Mouse (Mus musculus) left cerebral cortex, adult 2 months (tissue): ENCODE measurements at regions not wholly inside any gene's neighbourhood (a gene's known extent, or its start where the extent isn't known, plus 50 kb on each side); places are given as distances from the start of the nearest gene placed in this dataset.

Experiments
- DNase-seq, 2 experiments: peaks; one replicate each; pipeline ENCODE4 v3.0.0; 2021 to 2022; ENCODE audit warnings: low spot score in 2 of 2, mixed read lengths in 1 of 2; ENCODE audit errors: extremely low spot score in 1 of 2
- H3K27ac ChIP-seq: fragments of 200-600 bp; 2 replicates; pipeline ENCODE4 v1.8.1; 2022
- H3K4me3 ChIP-seq: fragments of 200-600 bp; 2 replicates; pipeline ENCODE4 v1.8.1; 2022
- CTCF ChIP-seq: fragments of 200-600 bp; IDR thresholded peaks from 2 replicates; pipeline ENCODE4 v1.8.1; 2022; ENCODE audit warnings: antibody characterized with exemption, mild to moderate bottlenecking, moderate library complexity
- intact Hi-C: fragments of 180-260 bp; cut with DNase I; formaldehyde crosslinking; loops from one replicate; pipeline ENCODE4 v1.15.1; 2025

DNA sequence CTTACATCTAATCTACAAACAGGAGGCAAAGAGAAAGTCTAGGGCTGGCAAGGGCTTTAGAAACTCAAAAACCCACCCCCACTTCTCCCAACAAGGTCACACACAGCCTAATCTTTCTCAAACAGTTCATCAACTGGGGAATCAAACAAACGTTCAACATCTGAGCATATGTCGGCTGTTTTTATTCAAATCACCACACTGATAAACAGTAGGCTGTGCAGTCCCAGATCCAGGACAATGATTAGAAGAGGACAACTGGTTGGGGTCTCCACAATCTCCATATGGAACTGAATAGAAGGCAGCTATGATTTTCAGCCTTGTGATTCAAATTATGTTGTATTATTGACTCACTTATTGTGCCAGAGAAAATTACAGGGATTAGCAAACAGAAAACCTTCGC is 193.1 kb upstream of the Clnk start:
- DNase-seq: no peak
- no peak for TF ChIP-seq CTCF
- H3K27ac ChIP-seq: no peak overlapping the region
- no peak overlapping the region for H3K4me3 ChIP-seq
- intact Hi-C loops: no loop called here

DNA sequence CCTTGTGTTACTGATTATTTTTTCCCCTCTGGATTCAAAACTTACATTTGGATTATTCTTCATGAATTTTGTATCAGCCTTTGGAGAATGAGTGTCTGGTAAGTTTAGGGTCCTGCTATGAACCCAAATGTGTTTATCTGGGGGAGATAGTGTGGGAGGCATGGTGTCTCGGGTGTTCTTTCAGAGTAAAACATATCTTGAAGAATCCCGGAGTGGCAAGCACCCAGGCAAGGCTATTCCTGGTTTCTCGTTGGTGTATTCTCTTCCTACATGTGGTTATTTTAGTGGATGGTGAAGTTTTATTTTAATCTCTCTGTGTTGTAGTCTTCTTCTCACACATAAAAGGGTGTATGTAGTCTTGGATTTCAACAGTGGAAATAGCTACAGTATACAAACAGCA is 186.4 kb upstream of the Clnk start:
- peak overlapping the region; percentile 64 for H3K27ac ChIP-seq
- no peak for TF ChIP-seq CTCF
- intact Hi-C loops: loop anchor here (2.0 to 5.0 kb wide), 3 partner anchors 154 to 582 kb away; no protein-coding TSS in a partner anchor
- peak; percentile 16 to 39 for DNase-seq
- H3K4me3 ChIP-seq: no peak overlapping the region

DNA sequence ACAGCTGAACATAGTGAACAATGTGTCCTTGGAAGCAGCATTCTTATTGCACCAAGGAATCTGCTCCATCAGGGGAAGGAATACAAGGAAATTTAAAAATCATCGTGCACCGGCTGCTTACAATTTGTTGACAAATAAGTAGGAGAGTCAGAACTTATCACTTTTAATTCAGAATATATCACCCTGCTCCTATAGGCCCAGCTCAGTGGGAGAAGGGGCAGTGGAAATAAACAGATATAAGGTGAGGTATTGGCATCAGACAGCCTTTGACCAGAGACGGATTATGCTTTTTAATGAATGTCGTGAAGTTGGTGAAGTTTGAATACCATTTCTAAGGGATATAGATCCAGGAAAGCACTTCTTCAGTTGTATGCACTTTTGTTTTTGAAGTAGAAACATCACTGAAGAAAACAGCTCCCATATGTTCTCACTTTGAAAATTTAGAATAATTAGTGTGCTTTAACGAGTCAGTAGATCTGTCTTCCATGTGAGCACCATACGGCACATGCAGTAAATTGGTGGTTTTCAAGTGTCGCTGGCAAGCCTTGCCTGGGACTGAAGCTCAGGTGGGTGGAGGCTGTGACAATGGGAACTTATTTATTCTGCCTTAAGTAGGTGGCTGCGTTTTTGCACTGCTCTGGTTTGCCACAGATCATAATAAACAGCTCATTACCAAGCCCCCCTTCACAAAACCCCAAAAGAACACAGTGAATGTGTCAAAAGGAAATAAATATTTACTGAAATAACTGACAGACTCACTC is 176.1 kb upstream of the Clnk start:
- no peak for TF ChIP-seq CTCF
- Histone ChIP-seq H3K4me3 (no peak overlapping the region), H3K27ac (no peak overlapping the region)
- intact Hi-C loops: loop anchor here (2.0 to 5.0 kb wide), 4 partner anchors 105 to 275 kb away; no protein-coding TSS in a partner anchor
- peak; percentile 38 to 45 for DNase-seq

DNA sequence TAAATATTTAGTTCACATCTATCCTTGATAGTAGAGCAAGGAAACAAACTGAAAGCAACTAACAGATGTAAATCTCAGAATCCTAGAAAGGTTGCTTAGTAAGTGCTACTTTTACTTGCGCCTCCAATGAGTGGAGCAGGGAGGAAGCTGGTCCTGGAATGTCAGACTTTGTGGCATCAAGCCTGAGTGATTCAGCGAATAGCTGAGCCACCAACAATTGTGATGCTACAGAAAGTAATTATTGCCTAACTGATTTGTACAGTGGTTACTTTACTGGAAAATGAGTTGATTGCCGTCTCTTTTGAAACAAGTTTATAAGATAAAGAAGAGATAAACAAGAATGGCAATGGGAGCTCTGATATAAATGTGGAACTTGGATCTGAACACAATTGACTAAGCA is 173.9 kb upstream of the Clnk start:
- Histone ChIP-seq H3K4me3 (no peak overlapping the region), H3K27ac (no peak overlapping the region)
- intact Hi-C loops: loop anchor here (5.0 kb wide), 3 partner anchors 103 to 277 kb away; no protein-coding TSS in a partner anchor
- no peak for TF ChIP-seq CTCF
- no peak for DNase-seq

DNA sequence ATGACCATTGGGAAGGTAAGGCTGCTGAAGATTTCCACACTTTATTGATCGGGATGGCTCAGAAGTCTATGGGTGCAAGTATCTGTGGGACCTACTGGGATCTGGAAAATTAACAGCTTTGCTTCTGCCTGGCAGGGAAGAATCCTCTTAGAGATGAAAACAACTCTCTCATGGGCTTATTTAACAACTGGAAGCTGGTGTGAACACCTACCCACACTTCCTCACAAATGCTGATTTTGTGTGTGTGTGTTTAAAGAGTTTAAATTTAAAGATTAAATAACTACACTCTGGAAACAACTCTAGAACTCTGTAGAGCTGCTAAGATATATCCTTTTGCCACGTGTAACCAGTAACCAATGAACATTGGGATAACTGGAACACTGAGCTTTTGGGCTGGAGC is 172.5 kb upstream of the Clnk start:
- no peak for DNase-seq
- Histone ChIP-seq H3K27ac (no peak overlapping the region), H3K4me3 (no peak overlapping the region)
- intact Hi-C loops: no loop called here
- TF ChIP-seq CTCF: no peak

DNA sequence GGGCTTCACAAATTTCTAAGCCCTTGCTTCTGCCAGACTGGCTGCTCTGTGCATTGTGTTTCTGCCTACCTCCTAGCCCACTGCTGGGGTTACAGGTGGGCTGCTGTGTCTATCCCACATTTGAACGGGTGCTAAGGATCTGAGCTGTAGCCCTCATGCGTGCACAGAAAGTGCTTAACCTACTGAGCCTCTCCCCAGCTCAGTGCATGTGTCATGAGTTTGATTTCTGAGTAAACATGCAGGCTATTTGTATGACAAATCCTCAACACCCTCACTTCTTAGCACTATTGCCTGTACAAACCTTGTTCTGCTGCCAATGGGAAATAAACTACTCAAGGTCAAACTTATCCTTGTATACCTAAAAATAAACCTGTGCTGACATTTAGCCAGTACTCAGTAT is 163.9 kb upstream of the Clnk start:
- no peak for DNase-seq
- no peak overlapping the region for H3K4me3 ChIP-seq
- TF ChIP-seq CTCF: no peak
- no peak overlapping the region for H3K27ac ChIP-seq
- intact Hi-C loops: no loop called here

DNA sequence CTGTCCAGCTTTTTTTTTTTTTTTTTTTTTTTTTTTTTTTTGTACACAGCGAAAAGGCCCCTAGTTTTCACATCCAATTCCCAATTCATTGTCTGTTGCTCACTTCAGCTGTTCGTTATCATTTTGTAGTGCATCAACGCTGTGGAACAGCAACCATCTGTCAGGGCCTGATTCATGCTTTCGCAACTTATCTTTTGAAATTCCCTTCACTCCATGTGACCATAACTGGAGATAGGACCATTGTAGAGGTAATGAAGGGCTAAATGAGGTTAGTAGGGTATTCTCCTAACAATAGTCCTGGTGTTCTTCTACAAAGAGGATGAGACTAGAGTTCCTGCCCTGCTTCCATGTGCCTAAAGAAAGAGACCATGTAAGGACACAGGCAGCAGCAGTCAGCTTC is 146.6 kb upstream of the Clnk start:
- intact Hi-C loops: no loop called here
- DNase-seq: no peak
- H3K4me3 ChIP-seq: no peak overlapping the region
- TF ChIP-seq CTCF: no peak
- no peak overlapping the region for H3K27ac ChIP-seq

DNA sequence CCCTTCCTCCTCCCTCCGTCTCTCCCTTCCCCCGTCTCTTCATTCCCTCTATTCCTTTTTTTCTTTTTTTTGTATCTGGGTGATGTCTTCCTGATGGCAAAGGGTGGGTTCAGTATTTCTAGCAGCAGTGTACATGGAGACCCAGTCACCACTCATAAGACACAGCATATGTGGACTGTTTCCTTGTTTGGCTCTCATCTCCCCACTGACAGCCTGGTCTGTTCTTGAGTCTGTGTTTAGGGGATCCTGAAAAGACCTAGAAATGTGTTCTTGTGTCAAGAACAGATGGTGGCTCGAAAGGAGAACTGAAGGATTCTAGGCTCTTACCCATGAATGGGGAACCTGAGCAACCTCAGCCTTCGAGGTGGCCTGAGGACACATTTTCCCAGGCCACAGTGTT is 124.0 kb upstream of the Clnk start:
- no peak for DNase-seq
- no peak overlapping the region for H3K4me3 ChIP-seq
- intact Hi-C loops: no loop called here
- H3K27ac ChIP-seq: no peak overlapping the region
- no peak for TF ChIP-seq CTCF

DNA sequence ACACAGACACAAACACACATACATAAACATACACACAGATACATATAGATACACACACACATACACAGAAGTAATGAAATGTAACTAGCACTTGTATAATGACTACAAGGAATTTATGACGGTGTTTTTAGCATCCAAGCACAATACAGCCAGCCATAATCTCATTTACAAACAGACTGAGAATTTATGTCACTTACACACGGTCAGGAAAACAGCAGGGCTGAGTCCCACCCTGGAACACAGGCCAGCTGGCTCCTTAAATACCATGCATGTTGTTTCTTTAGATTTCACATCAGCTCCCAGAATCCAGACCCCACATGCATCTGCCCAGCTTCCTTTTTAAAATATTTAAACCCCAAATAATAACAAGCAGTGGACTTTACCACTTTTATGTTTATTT is 123.1 kb upstream of the Clnk start:
- DNase-seq: no peak
- no peak for TF ChIP-seq CTCF
- Histone ChIP-seq H3K4me3 (no peak overlapping the region), H3K27ac (no peak overlapping the region)
- intact Hi-C loops: no loop called here

DNA sequence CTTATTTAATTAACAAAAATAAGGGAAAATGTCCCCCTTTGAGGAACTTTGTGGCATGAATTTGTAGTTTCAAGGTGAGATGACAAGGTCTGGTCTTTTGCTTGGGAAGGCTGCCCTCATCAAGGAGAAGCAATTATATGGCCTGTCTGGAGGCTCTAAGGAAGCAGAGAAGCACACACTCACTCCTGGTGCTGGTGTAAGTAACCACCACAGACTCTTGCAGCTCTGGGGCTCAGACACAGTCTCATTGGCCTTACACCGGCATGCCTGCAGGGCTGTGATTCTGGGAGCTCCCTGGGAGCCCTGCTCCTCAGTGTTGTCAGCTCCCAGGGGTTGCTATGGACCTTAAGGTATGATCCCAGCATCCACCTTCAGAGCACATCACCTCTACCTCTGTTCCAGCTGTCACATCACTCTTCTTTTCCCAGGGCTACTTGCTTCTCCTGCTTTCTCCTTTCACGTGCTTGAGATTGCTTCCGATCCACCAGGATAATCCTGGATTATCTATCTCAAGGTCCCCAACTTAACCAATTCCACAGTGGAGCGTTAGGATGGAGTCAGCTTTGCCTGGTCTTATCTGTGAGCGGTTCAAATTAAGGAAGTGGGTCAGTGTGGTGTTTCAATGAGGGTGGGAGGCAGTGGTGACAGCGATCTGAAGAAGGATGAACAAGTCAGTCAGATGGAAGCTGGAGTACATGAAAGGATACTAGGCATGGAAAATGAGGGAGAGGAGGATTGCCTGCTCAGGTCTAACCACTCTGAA is 96.0 kb upstream of the Clnk start:
- intact Hi-C loops: no loop called here
- no peak overlapping the region for H3K4me3 ChIP-seq
- no peak for TF ChIP-seq CTCF
- DNase-seq: no peak
- no peak overlapping the region for H3K27ac ChIP-seq

DNA sequence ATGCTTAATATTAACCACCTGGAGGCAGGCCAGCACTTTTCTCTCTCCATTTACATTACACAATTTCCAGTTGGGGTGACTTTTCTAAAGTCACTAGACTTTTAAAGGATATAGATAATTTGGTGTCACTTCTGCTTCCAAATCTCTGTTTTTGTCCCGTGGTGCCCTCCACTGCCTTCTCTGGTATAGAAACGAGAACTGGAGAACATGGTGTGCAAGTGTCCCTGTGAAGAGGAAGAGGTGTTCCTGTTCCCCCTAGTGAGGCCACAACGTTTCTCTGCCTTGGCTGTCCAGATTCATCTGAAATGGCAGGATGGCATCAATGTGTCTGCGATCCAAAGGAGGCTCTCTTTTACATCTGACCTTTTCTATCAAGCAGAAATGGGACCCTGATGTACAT is 93.9 kb upstream of the Clnk start:
- Histone ChIP-seq H3K27ac (no peak overlapping the region), H3K4me3 (no peak overlapping the region)
- intact Hi-C loops: no loop called here
- no peak for DNase-seq
- no peak for TF ChIP-seq CTCF

DNA sequence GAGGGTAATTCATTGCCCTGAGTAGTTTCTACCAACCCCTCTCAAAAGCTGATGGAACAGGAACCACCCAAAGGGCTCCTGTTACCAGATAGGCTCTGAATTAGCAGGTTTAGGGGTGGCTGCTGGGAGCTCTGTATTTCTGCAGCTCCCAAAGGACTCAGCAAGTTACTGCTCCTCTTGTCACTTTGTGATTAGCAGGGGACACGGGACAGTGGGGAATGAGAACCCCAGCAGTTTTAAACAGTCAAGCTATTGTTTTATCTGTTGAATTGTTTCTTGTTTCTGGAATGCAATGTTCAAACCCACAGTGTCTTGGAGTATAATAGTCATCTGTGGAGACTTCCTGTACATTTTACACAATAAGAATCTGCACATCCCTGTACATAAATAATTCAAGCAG is 90.4 kb upstream of the Clnk start:
- H3K4me3 ChIP-seq: no peak overlapping the region
- intact Hi-C loops: no loop called here
- TF ChIP-seq CTCF: no peak
- H3K27ac ChIP-seq: 0 out of 2 replicates have a peak overlapping the region, but pooled peaks have one; percentile 5
- DNase-seq: no peak
